Mouse (Mus musculus) splenic B cell, adult 2 months (primary cell): ENCODE measurements around the gene C1qtnf6.

Experiments
- DNase-seq: peaks from one replicate; pipeline ENCODE4 v3.0.0-alpha.2; 2011; ENCODE audit warnings: low read depth, low spot score
- H3K27me3 ChIP-seq: 2 replicates; pipeline ENCODE4 v1.6.1; 2012; ENCODE audit warnings: mild to moderate bottlenecking, low read length, moderate library complexity, mixed read lengths; ENCODE audit not compliant: control insufficient read depth, poor library complexity, insufficient read depth, severe bottlenecking
- H3K36me3 ChIP-seq: 2 replicates; pipeline ENCODE4 v1.6.1; 2012; ENCODE audit warnings: mild to moderate bottlenecking, low read length, moderate library complexity, mixed read lengths; ENCODE audit not compliant: control insufficient read depth, poor library complexity, insufficient read depth, severe bottlenecking

Gene C1qtnf6

DNA sequence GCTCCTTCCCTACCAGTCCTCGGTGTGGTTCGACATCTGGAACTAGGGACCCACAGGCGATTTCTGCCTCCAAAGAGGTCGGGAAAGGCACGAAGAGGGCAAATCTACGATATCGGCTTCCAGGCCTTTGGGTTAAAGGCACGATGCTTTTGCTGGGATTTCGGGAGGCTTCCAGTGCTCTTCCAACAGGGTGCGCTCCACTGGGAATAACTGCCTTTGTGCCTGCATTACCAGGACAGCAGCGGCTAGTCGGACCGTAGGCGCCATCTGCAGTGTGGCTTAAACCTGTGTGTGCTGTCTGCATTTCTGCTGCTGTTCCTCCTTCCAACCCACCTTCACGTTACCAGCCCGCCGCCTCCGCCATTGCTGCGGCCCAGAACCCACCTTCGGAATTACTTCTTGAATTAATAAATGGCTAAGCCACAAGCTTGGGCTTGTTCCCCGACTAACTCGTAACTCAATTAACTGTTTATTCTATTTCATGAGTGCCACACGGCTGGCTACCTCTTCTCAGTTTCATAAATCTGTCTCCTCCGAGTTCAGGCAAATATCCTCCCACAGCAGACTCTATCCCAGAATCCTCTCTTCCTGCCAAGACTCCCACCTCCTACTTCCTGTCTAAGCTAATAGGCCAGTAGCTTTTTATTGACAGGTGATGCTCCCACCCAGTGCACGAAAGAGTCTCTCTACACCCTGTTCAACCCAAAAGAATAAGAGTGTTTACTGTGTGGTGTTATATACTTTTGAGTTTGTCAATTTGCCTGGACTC lies 23.5 kb upstream of the C1qtnf6 start:
- no peak for DNase-seq
- H3K36me3 ChIP-seq, result no peaks in the 10 kb centered on the region
- no peaks in the 10 kb centered on the region for H3K27me3 ChIP-seq

GRCm38 (mm10) chr15:78549189-78549734 lies 18.0 kb upstream of the C1qtnf6 start:
- no peak for DNase-seq
- Histone ChIP-seq H3K27me3 (no peaks in the 10 kb centered on the region), H3K36me3 (no peaks in the 10 kb centered on the region)

DNA sequence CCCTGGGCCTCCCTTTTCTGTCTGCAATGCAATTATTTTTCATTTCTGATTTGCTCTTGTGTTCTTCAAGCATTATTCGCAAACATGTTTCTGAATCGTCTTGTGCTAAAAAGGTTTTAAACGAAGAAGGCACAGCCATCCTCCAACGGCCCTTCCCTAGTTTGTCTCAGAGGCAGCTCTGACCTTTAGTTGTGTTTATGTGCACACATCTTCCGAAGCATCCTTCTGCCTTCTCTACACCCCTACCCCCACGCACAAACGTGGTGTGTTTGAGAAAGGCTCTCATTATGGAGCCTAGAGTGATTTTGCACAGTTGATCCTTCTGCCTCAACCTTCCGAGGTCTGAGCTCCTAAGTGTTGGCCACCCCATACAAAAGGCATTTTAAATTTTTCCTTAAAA lies 17.5 kb upstream of the C1qtnf6 start:
- no peaks in the 10 kb centered on the region for H3K36me3 ChIP-seq
- DNase-seq, result no peak
- H3K27me3 ChIP-seq, result no peaks in the 10 kb centered on the region

DNA sequence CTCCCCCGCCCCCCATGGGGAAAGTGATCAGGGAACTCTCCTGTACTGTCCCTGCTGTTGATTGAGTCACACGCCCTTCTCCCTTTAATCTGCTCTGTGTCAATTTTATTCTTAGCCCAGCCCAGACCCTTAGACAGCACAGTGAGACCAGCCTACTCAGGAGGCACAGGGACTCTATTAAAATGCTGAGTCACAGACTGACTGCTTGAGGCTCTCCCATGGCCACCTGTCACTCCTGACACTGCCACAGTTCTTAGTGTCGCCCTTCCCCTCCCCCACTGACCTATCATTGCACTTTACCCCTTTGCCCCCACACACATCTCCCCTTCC lies 17.1 kb upstream of the C1qtnf6 start:
- Histone ChIP-seq H3K36me3 (no peaks in the 10 kb centered on the region), H3K27me3 (no peaks in the 10 kb centered on the region)
- no peak for DNase-seq

DNA sequence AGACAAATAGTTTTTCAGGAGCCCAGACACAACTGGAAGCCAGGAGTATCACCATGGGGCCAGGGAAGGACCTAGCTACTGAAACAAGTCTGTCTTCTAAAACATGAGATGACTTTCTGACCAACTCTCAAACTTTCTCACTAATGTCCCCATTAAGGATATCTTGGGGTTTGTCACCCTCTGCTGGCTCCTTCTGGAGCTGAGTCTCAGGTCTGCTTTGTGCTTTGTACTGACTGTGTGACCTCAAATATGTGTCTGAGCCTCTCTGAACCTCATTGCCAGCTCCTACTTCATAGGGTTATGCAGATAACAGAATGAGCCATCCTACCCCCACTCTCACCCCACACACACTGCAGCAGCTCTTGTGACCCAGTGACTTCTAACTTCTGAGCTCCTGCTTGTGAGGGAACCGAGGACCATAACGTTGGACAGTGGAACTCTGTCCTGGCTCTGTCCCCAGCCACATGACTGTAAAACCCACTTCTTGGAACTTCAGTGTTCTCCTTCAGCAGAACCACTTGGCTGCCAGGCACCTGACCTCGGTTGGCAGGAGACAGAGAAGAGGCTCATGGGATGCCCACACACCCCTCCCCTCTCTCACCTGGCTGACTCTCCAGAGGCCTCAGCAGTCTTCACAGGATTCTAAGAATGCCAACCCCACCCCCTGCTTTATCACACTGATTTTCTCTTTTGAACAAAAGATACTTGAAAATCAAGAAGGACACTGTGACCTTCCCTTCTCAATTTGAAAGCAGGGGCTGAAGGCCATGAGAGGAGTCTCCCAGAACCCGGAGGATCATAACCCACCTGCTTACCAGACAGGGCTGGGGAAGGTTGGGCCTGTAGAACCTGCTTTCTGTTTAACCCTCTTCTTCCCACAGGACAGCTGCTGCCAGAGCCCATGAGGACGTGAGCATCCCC lies 16.5 kb upstream of the C1qtnf6 start:
- peak; percentile 73 for DNase-seq
- Histone ChIP-seq H3K36me3 (no peaks in the 10 kb centered on the region), H3K27me3 (no peaks in the 10 kb centered on the region)

- DNase-seq, result no peak
- Histone ChIP-seq H3K36me3 (no peaks in the 10 kb centered on the region), H3K27me3 (no peaks in the 10 kb centered on the region)
Measured at GRCm38 (mm10) chr15:78546060-78546459, 14.8 kb upstream of the C1qtnf6 start.

DNA sequence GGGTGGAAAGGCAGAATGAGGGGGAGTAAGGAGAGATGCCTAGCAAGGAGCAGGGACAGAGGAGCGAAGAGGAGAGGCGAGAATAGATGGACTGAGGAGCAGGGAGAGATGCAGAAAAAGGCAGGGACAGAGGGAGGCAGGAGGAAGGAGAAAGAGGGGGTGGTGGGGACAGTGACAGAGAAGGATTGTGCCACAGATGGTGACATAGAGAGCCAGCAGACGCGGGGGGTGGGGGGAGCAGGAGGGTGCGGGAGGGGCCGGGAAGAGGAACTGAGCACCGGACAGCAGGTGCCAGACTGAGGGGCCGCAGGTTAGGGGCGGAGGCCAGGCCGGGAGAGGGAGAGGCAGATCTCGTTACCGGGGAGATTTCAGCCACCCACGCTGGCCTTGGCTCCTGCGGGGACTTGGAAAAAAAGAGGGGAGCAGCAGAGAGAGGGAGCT lies 13.4 kb upstream of the C1qtnf6 start, which contains the start of gene Sstr3:
Sstr3 (minus strand) TSS at position 125 of the 441 bp plus-strand sequence.
- Histone ChIP-seq H3K36me3 (no peaks in the 10 kb centered on the region), H3K27me3 (no peaks in the 10 kb centered on the region)
- DNase-seq, result no peak

- H3K36me3 ChIP-seq, result no peaks in the 10 kb centered on the region
- no peaks in the 10 kb centered on the region for H3K27me3 ChIP-seq
- no peak for DNase-seq
Measured at GRCm38 (mm10) chr15:78544041-78544440, 12.8 kb upstream of the C1qtnf6 start.

- no peaks in the 10 kb centered on the region for H3K36me3 ChIP-seq
- no peak for DNase-seq
- no peaks in the 10 kb centered on the region for H3K27me3 ChIP-seq
Measured at GRCm38 (mm10) chr15:78542767-78543303, 11.6 kb upstream of the C1qtnf6 start.

- DNase-seq, result no peak
- Histone ChIP-seq H3K27me3 (no peaks in the 10 kb centered on the region), H3K36me3 (no peaks in the 10 kb centered on the region)
Measured at GRCm38 (mm10) chr15:78542098-78542766, 11.0 kb upstream of the C1qtnf6 start.

GRCm38 (mm10) chr15:78541606-78542005 lies 10.4 kb upstream of the C1qtnf6 start:
- Histone ChIP-seq H3K36me3 (no peaks in the 10 kb centered on the region), H3K27me3 (no peaks in the 10 kb centered on the region)
- no peak for DNase-seq

- Histone ChIP-seq H3K27me3 (no peaks in the 10 kb centered on the region), H3K36me3 (no peaks in the 10 kb centered on the region)
- no peak for DNase-seq
Measured at GRCm38 (mm10) chr15:78541036-78541435, 9.8 kb upstream of the C1qtnf6 start.

DNA sequence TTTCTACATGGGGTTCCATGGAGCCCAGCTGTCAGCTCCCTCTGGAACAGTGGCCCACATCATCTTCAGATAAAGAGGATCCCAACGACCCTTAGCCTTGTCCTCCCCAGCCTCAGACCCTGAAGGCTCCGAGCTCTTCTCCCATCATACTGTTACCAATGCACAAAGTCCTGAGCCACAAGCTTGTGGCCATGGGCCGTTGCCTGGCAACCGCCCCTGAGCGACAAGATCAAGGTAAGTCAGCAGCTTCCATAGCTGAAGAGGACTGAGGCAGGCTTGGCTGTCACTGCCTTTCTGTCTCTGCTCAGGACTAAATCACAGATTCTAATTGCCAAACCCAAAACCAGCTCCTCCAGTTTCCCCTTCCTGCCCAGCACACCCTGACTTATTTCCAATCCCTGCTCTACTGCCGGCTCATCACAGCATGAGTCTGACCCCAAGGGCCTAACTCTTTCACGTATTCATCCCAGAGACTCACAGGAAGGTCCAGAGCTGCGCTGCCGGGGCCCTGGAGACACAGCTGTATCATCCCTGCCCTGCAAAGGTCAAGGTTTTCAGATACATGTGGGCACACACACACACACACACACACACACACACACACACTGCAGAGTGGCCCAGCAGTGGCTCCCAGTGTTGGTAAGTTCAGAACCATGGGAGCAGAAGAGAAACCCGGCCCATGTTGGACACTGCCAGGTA lies 4.7 kb upstream of the C1qtnf6 start:
- Histone ChIP-seq H3K27me3 (no peaks in the 10 kb centered on the region), H3K36me3 (no peaks in the 10 kb centered on the region)
- no peak for DNase-seq

DNA sequence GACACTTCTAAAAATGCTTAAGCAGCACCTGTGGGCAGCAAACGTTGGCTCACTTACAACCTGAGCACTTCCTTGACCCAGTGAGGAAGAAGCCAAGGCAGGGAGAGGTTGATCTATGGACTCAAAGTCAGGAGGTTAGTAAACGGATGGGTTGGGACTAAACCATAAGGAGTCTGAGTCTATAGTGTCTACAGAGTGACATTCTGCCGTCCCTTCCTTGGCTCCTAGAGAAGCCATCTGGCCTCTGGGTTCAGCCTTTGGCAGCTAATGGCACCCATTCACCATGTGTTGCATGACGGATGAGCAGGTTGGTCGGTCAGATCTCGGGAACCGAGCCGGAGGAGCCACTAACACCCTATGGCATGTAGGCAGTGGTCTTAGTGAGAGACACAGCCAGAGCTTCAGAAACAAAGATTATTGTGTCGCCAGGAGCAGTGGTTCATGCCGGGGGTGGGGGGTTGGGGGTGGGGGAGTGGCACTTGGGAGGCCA lies 2.2 kb upstream of the C1qtnf6 start:
- no peak for DNase-seq
- Histone ChIP-seq H3K27me3 (no peaks in the 10 kb centered on the region), H3K36me3 (no peaks in the 10 kb centered on the region)
